Comparison of ENCODE assay signal across 31 mouse cellular contexts in the genomic region with DNA sequence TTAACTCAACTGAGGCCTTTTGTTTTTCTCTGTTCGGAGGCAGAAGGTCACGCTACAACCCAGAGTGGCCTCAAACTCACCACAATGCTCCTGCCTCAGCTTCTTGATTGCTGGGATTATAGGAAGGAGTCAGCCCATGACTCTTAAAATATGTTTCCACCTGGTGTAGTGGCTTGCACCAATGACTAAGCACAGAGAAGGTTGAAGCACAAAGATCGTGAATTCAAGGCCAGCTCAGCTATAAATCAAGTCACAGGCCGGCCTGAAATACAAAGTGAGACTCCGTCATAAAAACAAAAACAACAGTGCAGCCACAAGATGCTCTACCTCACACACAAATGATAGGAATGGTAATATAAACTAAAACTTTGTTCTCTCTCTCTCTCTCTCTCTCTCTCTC. TPM values are rescaled to one million over a fixed set of nuclear protein-coding genes. Genes with fewer than 3 reads are reported as not detected.
DNase-seq lines count a peak whose midpoint lies in the region; ATAC-seq lines count a peak whose summit lies in the region.
"Had no signal": no experiment of that assay in that cellular context is flagged by ENCODE, and none has a peak within 500 bp of the region (broad histone marks: within the 10 kb centered on the region; RNA-seq: fewer than 3 reads in every experiment).

No protein-coding gene starts in this region.

- no peaks in the 10 kb centered on the region for H3K9me3 ChIP-seq in lung, embryonic 16.5 days (ENCODE audit: control insufficient read depth, low read length)
- H3K9me3 ChIP-seq: embryonic facial prominence, embryonic 10.5 days; forebrain, embryonic 12.5 days; forebrain, embryonic 15.5 days; heart, embryonic 12.5 days; heart, embryonic 15.5 days; hindbrain, embryonic 13.5 days; intestine, embryonic 15.5 days had no signal

- H3K9ac ChIP-seq in lung, embryonic 16.5 days (ENCODE audit: low read length): no peak overlapping the region
- H3K9ac ChIP-seq: embryonic facial prominence, embryonic 13.5 days; forebrain, embryonic 12.5 days; forebrain, embryonic 15.5 days; heart, embryonic 12.5 days; heart, embryonic 15.5 days; hindbrain, embryonic 13.5 days; intestine, embryonic 15.5 days had no signal

- 51% methylated on average over 5 of the region's 5 CpGs for WGBS in lung, embryonic 16.5 days

- no peak overlapping the region for H3K4me3 ChIP-seq in lung, embryonic 16.5 days (ENCODE audit: low read length)
- H3K4me3 ChIP-seq: embryonic facial prominence, embryonic 10.5 days; embryonic facial prominence, embryonic 13.5 days; erythroblast, embryonic 14.5 days; forebrain, embryonic 12.5 days; forebrain, embryonic 15.5 days; heart, embryonic 12.5 days; heart, embryonic 15.5 days; hindbrain, embryonic 10.5 days; hindbrain, embryonic 13.5 days; intestine, embryonic 15.5 days had no signal

- ATAC-seq in lung, embryonic 16.5 days (ENCODE audit: low read depth): no peak
- ATAC-seq in CD4-positive, CD25-positive, alpha-beta regulatory T cell, adult 4 months: no peak
- ATAC-seq: activated CD4-positive, CD25-positive, alpha-beta regulatory T cell, adult 4 months; forebrain, embryonic 15.5 days; hindbrain, embryonic 16.5 days; intestine, embryonic 15.5 days had no signal

- DNase-seq in lung, postnatal 14 days: no peak
- peak; percentile 50 for DNase-seq in adrenal gland, adult 8-10 months
- DNase-seq in adrenal gland, postnatal 14 days: peak; percentile 61
- no peak for DNase-seq in right cerebral cortex, adult 18-20 months
- DNase-seq: cerebellum, adult 11 months; cerebellum, adult 8-10 months; cerebellum, postnatal 10 days; cerebellum, postnatal 36 days; embryo, embryonic 11 days; gastrocnemius, postnatal 10 days; gastrocnemius, postnatal 36 days; heart, postnatal 10 days; heart, postnatal 36 days; kidney, adult 11 months had no signal

- no peaks in the 10 kb centered on the region for H3K36me3 ChIP-seq in lung, embryonic 16.5 days (ENCODE audit: control insufficient read depth, insufficient read depth, low read length)
- H3K36me3 ChIP-seq: embryonic facial prominence, embryonic 10.5 days; embryonic facial prominence, embryonic 13.5 days; forebrain, embryonic 12.5 days; forebrain, embryonic 15.5 days; heart, embryonic 12.5 days; heart, embryonic 15.5 days; hindbrain, embryonic 10.5 days; hindbrain, embryonic 13.5 days; intestine, embryonic 15.5 days had no signal

- H3K4me1 ChIP-seq in lung, embryonic 16.5 days (replicated peaks; ENCODE audit: control insufficient read depth, insufficient read depth, low read length): 0 out of 2 replicates have a peak, but pooled peaks cover 2% of the 10 kb centered on the region
- H3K4me1 ChIP-seq: forebrain, embryonic 12.5 days; forebrain, embryonic 15.5 days; heart, embryonic 15.5 days; hindbrain, embryonic 10.5 days; hindbrain, embryonic 13.5 days; intestine, embryonic 15.5 days had no signal

- H3K4me2 ChIP-seq in lung, embryonic 16.5 days (ENCODE audit: low read depth, low read length): no peak overlapping the region
- H3K4me2 ChIP-seq: embryonic facial prominence, embryonic 13.5 days; forebrain, embryonic 12.5 days; forebrain, embryonic 15.5 days; heart, embryonic 12.5 days; heart, embryonic 15.5 days; hindbrain, embryonic 13.5 days; intestine, embryonic 15.5 days had no signal

- no peaks in the 10 kb centered on the region for H3K27me3 ChIP-seq in lung, embryonic 16.5 days (ENCODE audit: control insufficient read depth, insufficient read depth, low read depth, low read length)
- H3K27me3 ChIP-seq: embryonic facial prominence, embryonic 13.5 days; forebrain, embryonic 12.5 days; forebrain, embryonic 15.5 days; heart, embryonic 12.5 days; heart, embryonic 15.5 days; hindbrain, embryonic 13.5 days; intestine, embryonic 15.5 days had no signal

- 0 out of 2 replicates have a peak overlapping the region, but pooled peaks have one; percentile 7 for H3K27ac ChIP-seq in lung, embryonic 16.5 days (ENCODE audit: low read length)
- H3K27ac ChIP-seq: embryonic facial prominence, embryonic 10.5 days; embryonic facial prominence, embryonic 13.5 days; forebrain, embryonic 12.5 days; forebrain, embryonic 15.5 days; heart, embryonic 15.5 days; hindbrain, embryonic 10.5 days; hindbrain, embryonic 13.5 days; intestine, embryonic 15.5 days had no signal

RNA-seq across cellular contexts. Expression of a gene that starts 10.8 kb away (rescaled TPM):
- 22.0 and 22.7 TPM in 2 replicates for polyA plus RNA-seq in lung, embryonic 16.5 days (2015; fragmentation: Nextera tagmentation; extraction: Ambion mirVana)
- under 1 TPM in 1 of 4 experiments, not detected in 3; 0.24 TPM for total RNA-seq in adrenal gland, adult 8-10 months (2022)
- 0.19 and 0.30 TPM in 2 replicates for total RNA-seq in adrenal gland, postnatal 14 days (2021)
- polyA plus RNA-seq in CD4-positive, CD25-positive, alpha-beta regulatory T cell, adult 4 months (2017; shearing (Covaris generic)): not detected
- total RNA-seq: adrenal gland, adult 18-20 months; granulocyte monocyte progenitor cell, adult 5-6 weeks had no signal
- polyA plus RNA-seq: activated CD4-positive, CD25-positive, alpha-beta regulatory T cell, adult 4 months; C2C12; erythroblast, embryonic 14.5 days had no signal

RNA-seq across cellular contexts. Expression of a gene that starts 43.8 kb away (rescaled TPM):
- polyA plus RNA-seq in lung, embryonic 16.5 days (2015; fragmentation: Nextera tagmentation; extraction: Ambion mirVana): 2.2 and 2.5 TPM in 2 replicates
- 10 to 100 TPM; 24.0 to 36.1 (median 30.1) TPM for total RNA-seq in adrenal gland, adult 8-10 months (2022)
- 20.5 and 21.7 TPM in 2 replicates for total RNA-seq in adrenal gland, postnatal 14 days (2021)
- 1 to 10 TPM; 3.6 to 7.2 TPM for polyA plus RNA-seq in CD4-positive, CD25-positive, alpha-beta regulatory T cell, adult 4 months (2017; shearing (Covaris generic))

Comparison
In these comparisons a context has a peak if more than half of its experiments do, and no peak if none do; other contexts are left out.
1. DNase-seq: peak in adrenal gland, adult 8-10 months (single experiment) and adrenal gland, postnatal 14 days (single experiment); none in lung, postnatal 14 days (single experiment) and right cerebral cortex, adult 18-20 months (single experiment).